In the genomic region with DNA sequence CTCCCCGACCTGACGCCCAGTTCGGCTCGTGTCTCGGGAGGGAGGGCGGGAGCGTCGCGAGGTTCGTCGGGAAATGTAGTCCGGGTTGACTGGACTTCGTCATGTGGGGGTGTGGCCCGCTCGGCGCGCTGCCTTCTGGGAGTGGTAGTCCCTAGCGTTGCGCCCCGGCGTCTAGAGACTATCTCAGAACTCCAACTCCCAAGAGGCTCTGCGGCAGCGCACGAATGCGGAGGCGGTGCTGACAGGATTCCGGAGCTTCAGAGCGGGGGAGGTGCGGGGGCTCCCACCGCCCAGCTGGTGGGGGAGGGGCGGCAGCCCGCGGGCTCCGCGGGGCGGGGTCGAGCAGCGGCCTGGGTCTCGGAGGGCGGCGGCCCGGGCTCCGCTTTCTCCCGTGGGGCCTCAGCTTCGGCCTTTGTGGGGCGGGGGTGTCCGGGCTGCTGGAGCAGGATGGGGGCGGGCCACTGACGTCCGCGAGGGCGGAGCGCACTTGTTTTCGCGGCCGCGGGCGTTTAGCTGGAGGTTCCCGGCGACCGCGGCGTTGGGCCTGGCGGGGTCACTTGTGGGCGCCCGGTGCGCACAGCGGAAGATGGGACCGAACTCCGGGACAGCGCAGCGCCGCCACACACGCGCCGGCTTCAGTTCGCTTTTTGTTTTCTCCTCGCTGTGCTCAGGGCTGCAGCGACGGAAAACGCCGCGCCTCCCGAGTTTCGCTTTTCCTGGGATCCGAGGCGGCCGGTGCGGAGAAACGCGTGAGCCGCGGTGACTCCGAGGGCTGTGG, we compare ENCODE assay signal across 8 mouse cellular contexts. TPM values are rescaled to one million over a fixed set of nuclear protein-coding genes. Genes with fewer than 3 reads are reported as not detected.
A peak's percentile ranks its signal among the peaks of the same experiment; 100 is the strongest.
DNase-seq lines count a peak whose midpoint lies in the region; ATAC-seq and TF ChIP-seq lines count a peak whose summit lies in the region.

A gene (minus strand): TSS at position 86 of the 778 bp plus-strand sequence.

- 0 out of 2 replicates have a peak, but pooled peaks have one; percentile 11 for TF ChIP-seq CTCF in liver, embryonic 14.5 days (IDR thresholded peaks at IDR 0.05; ENCODE audit: low read depth)
- no peak for TF ChIP-seq CTCF in stomach, postnatal 0 days (IDR thresholded peaks at IDR 0.05; ENCODE audit: low read depth)

- H3K4me2 ChIP-seq in heart, embryonic 15.5 days, result peak within 1 kb of the TSS; percentile 89
- H3K4me2 ChIP-seq in liver, embryonic 14.5 days (ENCODE audit: low read depth), result peak within 1 kb of the TSS; percentile 99
- peak within 1 kb of the TSS; percentile 88 for H3K4me2 ChIP-seq in neural tube, embryonic 11.5 days (ENCODE audit: low read depth)
- H3K4me2 ChIP-seq in stomach, postnatal 0 days (replicated peaks; ENCODE audit: low read depth), result peak within 1 kb of the TSS; percentile 86

- ATAC-seq in heart, embryonic 15.5 days (replicated peaks; ENCODE audit: insufficient number of reproducible peaks, insufficient read depth, low FRiP score, low read depth), result peak; percentile 94
- peak; percentile 95 for ATAC-seq in liver, embryonic 14.5 days (ENCODE audit: insufficient read depth)
- peak; percentile 95 for ATAC-seq in neural tube, embryonic 11.5 days (ENCODE audit: insufficient read depth, low FRiP score, low TSS enrichment)
- peak; percentile 97 for ATAC-seq in stomach, postnatal 0 days (ENCODE audit: low FRiP score, low TSS enrichment)

- H3K36me3 ChIP-seq in forebrain, embryonic 10.5 days (replicated peaks), result peaks cover 25% of the 10 kb centered on the region
- H3K36me3 ChIP-seq in heart, embryonic 15.5 days, result peaks cover 13% of the 10 kb centered on the region
- H3K36me3 ChIP-seq in liver, embryonic 14.5 days (replicated peaks; ENCODE audit: control insufficient read depth, insufficient read depth, low read depth), result peaks cover 8% of the 10 kb centered on the region; the same call in 1 of the 2 replicates
- peaks cover 7% of the 10 kb centered on the region; the same call in 1 of the 2 replicates for H3K36me3 ChIP-seq in neural tube, embryonic 11.5 days (ENCODE audit: control insufficient read depth, insufficient read depth, low read length)
- peaks cover 6% of the 10 kb centered on the region for H3K36me3 ChIP-seq in stomach, postnatal 0 days (ENCODE audit: control insufficient read depth, insufficient read depth, low read length)

- H3K4me3 ChIP-seq in forebrain, embryonic 10.5 days, result peak within 1 kb of the TSS; percentile 97
- peak within 1 kb of the TSS; percentile 100 for H3K4me3 ChIP-seq in heart, embryonic 15.5 days
- peak within 1 kb of the TSS; percentile 81 to 83 for H3K4me3 ChIP-seq in liver, embryonic 14.5 days (ENCODE audit: insufficient read depth in 1 of 2, low read depth in 2 of 2, low read length in 2 of 2)
- H3K4me3 ChIP-seq in neural tube, embryonic 11.5 days (ENCODE audit: low read depth, low read length), result peak within 1 kb of the TSS; percentile 100
- H3K4me3 ChIP-seq in stomach, postnatal 0 days (ENCODE audit: low read depth, low read length), result peak within 1 kb of the TSS; percentile 99

- peaks cover 13% of the 10 kb centered on the region for H3K27me3 ChIP-seq in forebrain, embryonic 10.5 days (ENCODE audit: poor library complexity, severe bottlenecking)
- H3K27me3 ChIP-seq in heart, embryonic 15.5 days, result no peaks in the 10 kb centered on the region
- H3K27me3 ChIP-seq in liver, embryonic 14.5 days (ENCODE audit: control insufficient read depth, insufficient read depth, low read length), result peaks cover 14% of the 10 kb centered on the region
- H3K27me3 ChIP-seq in neural tube, embryonic 11.5 days (ENCODE audit: control insufficient read depth, insufficient read depth, low read length), result no peaks in the 10 kb centered on the region
- H3K27me3 ChIP-seq in stomach, postnatal 0 days (ENCODE audit: control insufficient read depth, insufficient read depth, low read length), result no peaks in the 10 kb centered on the region

- peak within 1 kb of the TSS; percentile 95 for H3K27ac ChIP-seq in forebrain, embryonic 10.5 days
- H3K27ac ChIP-seq in heart, embryonic 15.5 days, result peak within 1 kb of the TSS; percentile 94
- peak within 1 kb of the TSS; percentile 80 for H3K27ac ChIP-seq in liver, embryonic 14.5 days
- H3K27ac ChIP-seq in neural tube, embryonic 11.5 days (ENCODE audit: low read depth, low read length), result peak within 1 kb of the TSS; percentile 82
- peak within 1 kb of the TSS; percentile 93 for H3K27ac ChIP-seq in stomach, postnatal 0 days (replicated peaks)

- H3K9me3 ChIP-seq in forebrain, embryonic 10.5 days, result no peaks in the 10 kb centered on the region
- no peaks in the 10 kb centered on the region for H3K9me3 ChIP-seq in heart, embryonic 15.5 days (replicated peaks)
- no peaks in the 10 kb centered on the region for H3K9me3 ChIP-seq in liver, embryonic 14.5 days (ENCODE audit: control insufficient read depth, low read length)
- no peaks in the 10 kb centered on the region for H3K9me3 ChIP-seq in neural tube, embryonic 11.5 days (ENCODE audit: control insufficient read depth, low read length)
- no peaks in the 10 kb centered on the region for H3K9me3 ChIP-seq in stomach, postnatal 0 days (ENCODE audit: control insufficient read depth, low read length)

- under 1% methylated on average over 93 of the region's 94 CpGs for WGBS in forebrain, embryonic 10.5 days
- under 1% methylated on average over 80 of the region's 94 CpGs for WGBS in heart, embryonic 15.5 days
- under 1% methylated on average over 94 of the region's 94 CpGs for WGBS in liver, embryonic 14.5 days (ENCODE audit: insufficient replicate concordance)
- WGBS in neural tube, embryonic 11.5 days, result under 1% methylated on average over 74 of the region's 94 CpGs
- under 1% methylated on average over 73 of the region's 94 CpGs for WGBS in stomach, postnatal 0 days

- peak within 1 kb of the TSS; percentile 96 for H3K9ac ChIP-seq in heart, embryonic 15.5 days
- peak within 1 kb of the TSS; percentile 97 for H3K9ac ChIP-seq in liver, embryonic 14.5 days (replicated peaks)
- peak within 1 kb of the TSS; percentile 85 for H3K9ac ChIP-seq in neural tube, embryonic 11.5 days (ENCODE audit: low read length)
- peak within 1 kb of the TSS; percentile 91 for H3K9ac ChIP-seq in stomach, postnatal 0 days (ENCODE audit: low read length)

- peaks cover 38% of the 10 kb centered on the region for H3K4me1 ChIP-seq in forebrain, embryonic 10.5 days
- peaks cover 28% of the 10 kb centered on the region for H3K4me1 ChIP-seq in heart, embryonic 15.5 days (replicated peaks)
- peaks cover 14 to 19% of the 10 kb centered on the region in 2 experiments for H3K4me1 ChIP-seq in liver, embryonic 14.5 days (replicated peaks; ENCODE audit: control insufficient read depth in 2 of 2, insufficient read depth in 2 of 2, low read length in 1 of 2)
- H3K4me1 ChIP-seq in neural tube, embryonic 11.5 days (ENCODE audit: control insufficient read depth, insufficient read depth, low read length), result peaks cover 13% of the 10 kb centered on the region; the same call in 1 of the 2 replicates
- 0 out of 2 replicates have a peak, but pooled peaks cover 3% of the 10 kb centered on the region for H3K4me1 ChIP-seq in stomach, postnatal 0 days (replicated peaks; ENCODE audit: control insufficient read depth, insufficient read depth)

- DNase-seq in CD8-positive naive resting alpha-beta T cell, adult 2 months (ENCODE audit: low read depth in 2 of 2, low spot score in 2 of 2), result peak; percentile 96 to 98
- peak; percentile 96 for DNase-seq in c-Kit-positive CD71-negative TER-119-negative erythroid progenitor cells, embryonic 14.5 days (ENCODE audit: low read depth)
- DNase-seq in forebrain, embryonic 10.5 days (ENCODE audit: extremely low spot score, low spot score), result peak; percentile 100
- DNase-seq in kidney, postnatal 25 days, result peak; percentile 99
- peak; percentile 98 for DNase-seq in liver, embryonic 14.5 days (ENCODE audit: low read depth in 3 of 3, low spot score in 3 of 3)
- peak; percentile 100 for DNase-seq in neural tube, embryonic 11.5 days (ENCODE audit: low spot score)
- DNase-seq in stomach, postnatal 0 days (ENCODE audit: low spot score), result peak; percentile 99

- no peak for TF ChIP-seq EP300 in liver, embryonic 14.5 days (IDR thresholded peaks at IDR 0.05; ENCODE audit: low read depth)
- no peak for TF ChIP-seq EP300 in stomach, postnatal 0 days (optimal IDR thresholded peaks at IDR 0.05)

RNA-seq across cellular contexts. Expression of the gene that starts here (rescaled TPM):
- polyA plus RNA-seq in forebrain, embryonic 10.5 days (2016; fragmentation: Nextera tagmentation; extraction: Ambion mirVana), result 24.1 and 26.1 TPM in 2 replicates
- 15.2 and 20.7 TPM in 2 replicates for polyA plus RNA-seq in heart, embryonic 15.5 days (2015; fragmentation: Nextera tagmentation; extraction: Ambion mirVana)
- 2.8 and 2.9 TPM in 2 replicates for polyA plus RNA-seq in liver, embryonic 14.5 days (2012; rRNA removed)
- polyA plus RNA-seq in liver, embryonic 14.5 days (2014; fragmentation: Nextera tagmentation; extraction: Ambion mirVana), result 3.7 and 5.2 TPM in 2 replicates
- polyA plus RNA-seq in neural tube, embryonic 11.5 days (2014; fragmentation: Nextera tagmentation; extraction: Ambion mirVana), result 27.6 and 28.8 TPM in 2 replicates
- 12.4 and 12.7 TPM in 2 replicates for polyA plus RNA-seq in stomach, postnatal 0 days (2015; fragmentation: Nextera tagmentation; extraction: Ambion mirVana)

Comparison
In these comparisons a context has a peak if more than half of its experiments do, and no peak if none do; other contexts are left out.
1. Peak in every context shown above with its lines: DNase-seq, ATAC-seq, H3K4me3 ChIP-seq and H3K27ac ChIP-seq.